Mouse (Mus musculus): Measurements from ENCODE around the gene Zbtb39. TPM values are rescaled to one million over a fixed set of nuclear protein-coding genes. Genes with fewer than 3 reads are reported as not detected.

Zbtb39 gene
- polyA plus RNA-seq (2017; shearing (Covaris generic)): under 1 TPM; 0.64 to 0.82 TPM

GRCm38 (mm10) chr10:127739083-127739660 is at the start of gene Zbtb39:
Zbtb39 (plus strand) TSS chr10:127739538.

DNA sequence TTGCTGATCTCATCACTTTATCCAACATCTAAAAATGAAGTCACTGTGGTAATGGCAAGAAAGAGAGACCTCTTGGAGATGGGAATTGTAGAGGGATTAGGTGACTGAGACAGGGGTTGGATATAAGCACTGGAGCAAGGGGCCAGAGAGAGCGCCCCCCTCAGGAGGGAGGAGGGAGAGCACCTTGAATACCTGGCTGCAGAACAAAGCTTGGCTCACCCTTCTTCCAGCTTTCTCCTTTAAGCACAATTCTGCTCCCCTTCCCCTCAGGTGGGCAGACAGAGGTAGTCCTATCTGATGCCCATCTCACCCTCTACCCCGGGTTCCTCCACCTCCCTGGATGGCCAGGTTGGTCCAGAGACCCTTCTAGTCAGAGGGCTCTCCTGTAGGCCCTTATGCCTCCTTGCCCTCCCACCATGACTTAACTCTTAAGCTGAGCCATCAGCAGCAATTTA is 34.5 kb upstream of the Zbtb39 start, which contains the start of gene Myo1a:
Gene Myo1a, plus strand, starts transcription at position 405 of the 455 bp plus-strand sequence.

GRCm38 (mm10) chr10:127724178-127724577 is 15.2 kb upstream of the Zbtb39 start, which contains the start of gene Tac2:
Tac2 (plus strand) TSS chr10:127724478.

GRCm38 (mm10) chr10:127751548-127751947 is 12.2 kb downstream of the Zbtb39 start, which contains the start of gene Gpr182:
Gpr182 (minus strand) TSS chr10:127751732.

GRCm38 (mm10) chr10:127759181-127760110 is 20.1 kb downstream of the Zbtb39 start, which contains the start of the genes Rdh1 and Rdh16f1:
Rdh1 (plus strand) TSS chr10:127759721.
Rdh16f1 (plus strand) TSS chr10:127759787.

DNA sequence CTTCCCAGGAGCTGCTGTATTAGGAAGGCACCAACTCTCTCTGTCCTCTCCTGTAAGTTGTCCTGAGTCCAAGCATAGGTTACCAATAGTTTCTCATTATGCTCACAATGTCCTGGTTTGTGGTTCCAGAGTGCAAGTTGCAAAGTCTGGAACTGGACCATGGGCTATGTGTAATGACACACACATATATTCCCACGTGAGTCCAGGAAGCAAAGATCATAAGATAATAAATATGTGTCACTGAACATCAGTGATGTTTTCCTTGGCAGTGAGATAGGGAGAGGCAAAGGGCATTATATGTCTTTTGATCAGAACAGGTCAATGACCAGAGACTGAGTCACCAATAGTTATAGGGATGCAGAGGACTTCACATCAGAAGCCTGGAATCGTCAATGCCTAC is 36.7 kb downstream of the Zbtb39 start, which contains the start of gene Rdh9:
Gene Rdh9, plus strand, starts transcription at position 376 of the 400 bp plus-strand sequence.

Other genes with a start within 250 kb of the Zbtb39 start
- under 1 TPM in 1 of 2 experiments, not detected in 1; 0.58 TPM for gene Stac3, start 237.9 kb upstream of the Zbtb39 start, polyA plus RNA-seq (2017; shearing (Covaris generic))
- not detected for gene Ndufa4l2, start 224.6 kb upstream of the Zbtb39 start, polyA plus RNA-seq (2017; shearing (Covaris generic))
- 10 to 100 TPM; 78.5 to 85.9 TPM for gene Shmt2, start 217.1 kb upstream of the Zbtb39 start, polyA plus RNA-seq (2017; shearing (Covaris generic))
- gene Nxph4, start 205.0 kb upstream of the Zbtb39 start, polyA plus RNA-seq (2017; shearing (Covaris generic)): under 1 TPM in 1 of 2 experiments, not detected in 1; 0.17 TPM
- gene Lrp1, start 118.4 kb upstream of the Zbtb39 start, polyA plus RNA-seq (2017; shearing (Covaris generic)): 1 to 10 TPM in 1 of 2 experiments, under 1 TPM in 1; 0.36 to 2.3 TPM
- gene Stat6, start 96.6 kb upstream of the Zbtb39 start, polyA plus RNA-seq (2017; shearing (Covaris generic)): 100 to 1,000 TPM; 207 to 235 TPM
- 1 to 10 TPM; 7.2 to 9.8 TPM for gene Nemp1, start 72.6 kb upstream of the Zbtb39 start, polyA plus RNA-seq (2017; shearing (Covaris generic))
- 10 to 100 TPM; 64.6 to 67.1 TPM for gene Nab2, start 71.0 kb upstream of the Zbtb39 start, polyA plus RNA-seq (2017; shearing (Covaris generic))
- gene Myo1a, start 34.4 kb upstream of the Zbtb39 start, polyA plus RNA-seq (2017; shearing (Covaris generic)): under 1 TPM; 0.23 to 0.54 TPM
- 1 to 10 TPM in 1 of 2 experiments, under 1 TPM in 1; 0.48 to 2.2 TPM for gene Tac2, start 15.1 kb upstream of the Zbtb39 start, polyA plus RNA-seq (2017; shearing (Covaris generic))
- under 1 TPM in 1 of 2 experiments, not detected in 1; 0.11 TPM for gene Gpr182, start 12.2 kb downstream of the Zbtb39 start, polyA plus RNA-seq (2017; shearing (Covaris generic))
- gene Rdh1, start 20.2 kb downstream of the Zbtb39 start, polyA plus RNA-seq (2017; shearing (Covaris generic)): under 1 TPM; 0.18 to 0.34 TPM
- gene Rdh16f1, start 20.2 kb downstream of the Zbtb39 start, polyA plus RNA-seq (2017; shearing (Covaris generic)): 1 to 10 TPM in 1 of 2 experiments, not detected in 1; 1.1 TPM
- 1 to 10 TPM in 1 of 2 experiments, under 1 TPM in 1; 0.13 to 2.6 TPM for gene Rdh9, start 36.8 kb downstream of the Zbtb39 start, polyA plus RNA-seq (2017; shearing (Covaris generic))
- gene Rdh16, start 61.6 kb downstream of the Zbtb39 start, polyA plus RNA-seq (2017; shearing (Covaris generic)): under 1 TPM; 0.23 to 0.53 TPM
- gene Rdh19, start 110.4 kb downstream of the Zbtb39 start, polyA plus RNA-seq (2017; shearing (Covaris generic)): under 1 TPM in 1 of 2 experiments, not detected in 1; 0.22 TPM
- not detected for gene Rdh16f2, start 126.9 kb downstream of the Zbtb39 start, polyA plus RNA-seq (2017; shearing (Covaris generic))
- gene Rdh7, start 149.3 kb downstream of the Zbtb39 start, polyA plus RNA-seq (2017; shearing (Covaris generic)): 1 to 10 TPM in 1 of 2 experiments, not detected in 1; 1.1 TPM
- under 1 TPM in 1 of 2 experiments, not detected in 1; 0.59 TPM for gene Sdr9c7, start 159.0 kb downstream of the Zbtb39 start, polyA plus RNA-seq (2017; shearing (Covaris generic))

All from inflammation-experienced regulatory T-cells (primary cell).